Mouse (Mus musculus): ENCODE measurements around the gene C1ql3. TPM values are rescaled to one million over a fixed set of nuclear protein-coding genes. Genes with fewer than 3 reads are reported as not detected.
A peak's percentile ranks its signal among the peaks of the same experiment; 100 is the strongest.

The C1ql3 gene
- polyA plus RNA-seq (2014; fragmentation: Nextera tagmentation; extraction: Ambion mirVana), result 3.8 and 6.4 TPM in 2 replicates

- Histone ChIP-seq H3K4me1 (ENCODE audit: control insufficient read depth, insufficient read depth, low read length) (0 out of 2 replicates have a peak, but pooled peaks cover 3% of the 10 kb centered on the region), H3K9me3 (ENCODE audit: control insufficient read depth, low read length) (no peaks in the 10 kb centered on the region), H3K4me3 (ENCODE audit: low read depth, low read length) (peak within 1 kb of the TSS; percentile 45), H3K27ac (ENCODE audit: low read depth, low read length) (peak within 1 kb of the TSS; percentile 48; the same call in 1 of the 2 replicates), H3K4me2 (ENCODE audit: low read depth, low read length) (peak within 1 kb of the TSS; percentile 98), H3K9ac (replicated peaks; ENCODE audit: low read depth, low read length) (peak within 1 kb of the TSS; percentile 52), H3K27me3 (ENCODE audit: control insufficient read depth, insufficient read depth, low read length) (peaks cover 31% of the 10 kb centered on the region; the same call in 1 of the 2 replicates), H3K36me3 (ENCODE audit: control insufficient read depth, insufficient read depth, low read length) (no peaks in the 10 kb centered on the region)
- ATAC-seq (ENCODE audit: low read depth), result no peak
- WGBS, result 0% methylated on average over 19 of the region's 19 CpGs
These were observed at the start of gene C1ql3 for GRCm38 (mm10) chr2:13011472-13011871. TSS of gene C1ql3 (minus strand) at chr2:13011806.

- H3K27ac ChIP-seq (ENCODE audit: low read depth, low read length), result no peak overlapping the region
- no peak for ATAC-seq (ENCODE audit: low read depth)
- H3K4me2 ChIP-seq (ENCODE audit: low read depth, low read length), result no peak overlapping the region
- no peak overlapping the region for H3K9ac ChIP-seq (replicated peaks; ENCODE audit: low read depth, low read length)
- no peaks in the 10 kb centered on the region for H3K27me3 ChIP-seq (ENCODE audit: control insufficient read depth, insufficient read depth, low read length)
- no peaks in the 10 kb centered on the region for H3K4me1 ChIP-seq (ENCODE audit: control insufficient read depth, insufficient read depth, low read length)
- no peaks in the 10 kb centered on the region for H3K36me3 ChIP-seq (ENCODE audit: control insufficient read depth, insufficient read depth, low read length)
- H3K4me3 ChIP-seq (ENCODE audit: low read depth, low read length), result no peak overlapping the region
- H3K9me3 ChIP-seq (ENCODE audit: control insufficient read depth, low read length), result no peaks in the 10 kb centered on the region
- WGBS, result 92% methylated on average over 5 of the region's 5 CpGs
These were observed 49.0 kb upstream of the C1ql3 start for GRCm38 (mm10) chr2:13060426-13061170.

- H3K9me3 ChIP-seq (ENCODE audit: control insufficient read depth, low read length), result no peaks in the 10 kb centered on the region
- H3K27me3 ChIP-seq (ENCODE audit: control insufficient read depth, insufficient read depth, low read length), result no peaks in the 10 kb centered on the region
- 91% methylated on average over 6 of the region's 6 CpGs for WGBS
- H3K9ac ChIP-seq (replicated peaks; ENCODE audit: low read depth, low read length), result no peak overlapping the region
- H3K36me3 ChIP-seq (ENCODE audit: control insufficient read depth, insufficient read depth, low read length), result no peaks in the 10 kb centered on the region
- no peak for ATAC-seq (ENCODE audit: low read depth)
- H3K4me2 ChIP-seq (ENCODE audit: low read depth, low read length), result no peak overlapping the region
- H3K27ac ChIP-seq (ENCODE audit: low read depth, low read length), result no peak overlapping the region
- no peak overlapping the region for H3K4me3 ChIP-seq (ENCODE audit: low read depth, low read length)
- H3K4me1 ChIP-seq (ENCODE audit: control insufficient read depth, insufficient read depth, low read length), result no peaks in the 10 kb centered on the region
These were observed 37.0 kb upstream of the C1ql3 start for GRCm38 (mm10) chr2:13048649-13049048.

GRCm38 (mm10) chr2:13044555-13044954 lies 32.9 kb upstream of the C1ql3 start:
- no peaks in the 10 kb centered on the region for H3K4me1 ChIP-seq (ENCODE audit: control insufficient read depth, insufficient read depth, low read length)
- WGBS, result 96% methylated on average over 4 of the region's 4 CpGs
- no peaks in the 10 kb centered on the region for H3K27me3 ChIP-seq (ENCODE audit: control insufficient read depth, insufficient read depth, low read length)
- no peak overlapping the region for H3K27ac ChIP-seq (ENCODE audit: low read depth, low read length)
- no peak overlapping the region for H3K4me3 ChIP-seq (ENCODE audit: low read depth, low read length)
- no peak overlapping the region for H3K9ac ChIP-seq (replicated peaks; ENCODE audit: low read depth, low read length)
- H3K9me3 ChIP-seq (ENCODE audit: control insufficient read depth, low read length), result no peaks in the 10 kb centered on the region
- ATAC-seq (ENCODE audit: low read depth), result no peak
- no peaks in the 10 kb centered on the region for H3K36me3 ChIP-seq (ENCODE audit: control insufficient read depth, insufficient read depth, low read length)
- no peak overlapping the region for H3K4me2 ChIP-seq (ENCODE audit: low read depth, low read length)

- WGBS, result 92% methylated on average over 4 of the region's 4 CpGs
- no peak for ATAC-seq (ENCODE audit: low read depth)
- H3K4me1 ChIP-seq (ENCODE audit: control insufficient read depth, insufficient read depth, low read length), result no peaks in the 10 kb centered on the region
- no peak overlapping the region for H3K4me3 ChIP-seq (ENCODE audit: low read depth, low read length)
- no peak overlapping the region for H3K27ac ChIP-seq (ENCODE audit: low read depth, low read length)
- no peak overlapping the region for H3K9ac ChIP-seq (replicated peaks; ENCODE audit: low read depth, low read length)
- H3K27me3 ChIP-seq (ENCODE audit: control insufficient read depth, insufficient read depth, low read length), result no peaks in the 10 kb centered on the region
- H3K9me3 ChIP-seq (ENCODE audit: control insufficient read depth, low read length), result no peaks in the 10 kb centered on the region
- no peaks in the 10 kb centered on the region for H3K36me3 ChIP-seq (ENCODE audit: control insufficient read depth, insufficient read depth, low read length)
- H3K4me2 ChIP-seq (ENCODE audit: low read depth, low read length), result no peak overlapping the region
These were observed 28.2 kb upstream of the C1ql3 start for GRCm38 (mm10) chr2:13039785-13040184.

- H3K9ac ChIP-seq (replicated peaks; ENCODE audit: low read depth, low read length), result no peak overlapping the region
- no peaks in the 10 kb centered on the region for H3K9me3 ChIP-seq (ENCODE audit: control insufficient read depth, low read length)
- no peaks in the 10 kb centered on the region for H3K4me1 ChIP-seq (ENCODE audit: control insufficient read depth, insufficient read depth, low read length)
- no peak overlapping the region for H3K4me3 ChIP-seq (ENCODE audit: low read depth, low read length)
- no peak overlapping the region for H3K27ac ChIP-seq (ENCODE audit: low read depth, low read length)
- no peak for ATAC-seq (ENCODE audit: low read depth)
- H3K4me2 ChIP-seq (ENCODE audit: low read depth, low read length), result no peak overlapping the region
- no peaks in the 10 kb centered on the region for H3K36me3 ChIP-seq (ENCODE audit: control insufficient read depth, insufficient read depth, low read length)
- 90% methylated on average over 3 of the region's 3 CpGs for WGBS
- H3K27me3 ChIP-seq (ENCODE audit: control insufficient read depth, insufficient read depth, low read length), result no peaks in the 10 kb centered on the region
These were observed 27.2 kb upstream of the C1ql3 start for GRCm38 (mm10) chr2:13038772-13039171.

GRCm38 (mm10) chr2:13018861-13019260 lies 7.3 kb upstream of the C1ql3 start:
- no peaks in the 10 kb centered on the region for H3K36me3 ChIP-seq (ENCODE audit: control insufficient read depth, insufficient read depth, low read length)
- ATAC-seq (ENCODE audit: low read depth), result no peak
- H3K4me1 ChIP-seq (ENCODE audit: control insufficient read depth, insufficient read depth, low read length), result no peaks in the 10 kb centered on the region
- H3K27ac ChIP-seq (ENCODE audit: low read depth, low read length), result no peak overlapping the region
- no peaks in the 10 kb centered on the region for H3K9me3 ChIP-seq (ENCODE audit: control insufficient read depth, low read length)
- no peak overlapping the region for H3K9ac ChIP-seq (replicated peaks; ENCODE audit: low read depth, low read length)
- H3K4me3 ChIP-seq (ENCODE audit: low read depth, low read length), result no peak overlapping the region
- no peaks in the 10 kb centered on the region for H3K27me3 ChIP-seq (ENCODE audit: control insufficient read depth, insufficient read depth, low read length)
- no peak overlapping the region for H3K4me2 ChIP-seq (ENCODE audit: low read depth, low read length)
- WGBS, result 93% methylated on average over 1 of the region's 1 CpGs

- Histone ChIP-seq H3K9me3 (ENCODE audit: control insufficient read depth, low read length) (no peaks in the 10 kb centered on the region), H3K27me3 (ENCODE audit: control insufficient read depth, insufficient read depth, low read length) (no peaks in the 10 kb centered on the region), H3K4me1 (ENCODE audit: control insufficient read depth, insufficient read depth, low read length) (no peaks in the 10 kb centered on the region), H3K36me3 (ENCODE audit: control insufficient read depth, insufficient read depth, low read length) (no peaks in the 10 kb centered on the region), H3K9ac (replicated peaks; ENCODE audit: low read depth, low read length) (no peak overlapping the region), H3K4me3 (ENCODE audit: low read depth, low read length) (no peak overlapping the region), H3K27ac (ENCODE audit: low read depth, low read length) (no peak overlapping the region), H3K4me2 (ENCODE audit: low read depth, low read length) (no peak overlapping the region)
- WGBS, result 25% methylated on average over 5 of the region's 5 CpGs
- no peak for ATAC-seq (ENCODE audit: low read depth)
These were observed 6.8 kb upstream of the C1ql3 start for GRCm38 (mm10) chr2:13018382-13018781.

- 0 out of 2 replicates have a peak, but pooled peaks cover 3% of the 10 kb centered on the region for H3K4me1 ChIP-seq (ENCODE audit: control insufficient read depth, insufficient read depth, low read length)
- peak overlapping the region; percentile 45 for H3K4me3 ChIP-seq (ENCODE audit: low read depth, low read length)
- H3K9me3 ChIP-seq (ENCODE audit: control insufficient read depth, low read length), result no peaks in the 10 kb centered on the region
- peaks cover 31% of the 10 kb centered on the region; the same call in 1 of the 2 replicates for H3K27me3 ChIP-seq (ENCODE audit: control insufficient read depth, insufficient read depth, low read length)
- 41% methylated on average over 3 of the region's 3 CpGs for WGBS
- ATAC-seq (ENCODE audit: low read depth), result no peak
- H3K9ac ChIP-seq (replicated peaks; ENCODE audit: low read depth, low read length), result no peak overlapping the region
- H3K27ac ChIP-seq (ENCODE audit: low read depth, low read length), result no peak overlapping the region
- H3K36me3 ChIP-seq (ENCODE audit: control insufficient read depth, insufficient read depth, low read length), result no peaks in the 10 kb centered on the region
- H3K4me2 ChIP-seq (ENCODE audit: low read depth, low read length), result peak overlapping the region; percentile 98
These were observed 367 bp upstream of the C1ql3 start for GRCm38 (mm10) chr2:13011973-13012372.
